Mouse (Mus musculus) intestine, embryonic 16.5 days (tissue): ENCODE measurements around the gene Dpf1. TPM values are rescaled to one million over a fixed set of nuclear protein-coding genes. Genes with fewer than 3 reads are reported as not detected.

Experiments used
- ATAC-seq: fragments of 200-750 bp; cut with Nextera tagmentation; 2 replicates; pipeline ENCODE4 v1.8.0; 2017; ENCODE audit warnings: moderate TSS enrichment, moderate library complexity
- H3K27ac ChIP-seq: fragments of 300-500 bp; sonication (generic); 2 replicates; pipeline ENCODE4 v1.5.1; 2014; ENCODE audit warnings: mild to moderate bottlenecking, low read length
- H3K27me3 ChIP-seq: fragments of 300-500 bp; sonication (generic); replicated peaks from 2 replicates; pipeline ENCODE4 v1.6.1; 2014; ENCODE audit warnings: low read length, control low read depth, mixed read lengths; ENCODE audit not compliant: control insufficient read depth, insufficient read depth
- H3K36me3 ChIP-seq: fragments of 300-500 bp; sonication (generic); 2 replicates; pipeline ENCODE4 v1.6.1; 2014; ENCODE audit warnings: low read length, control low read depth; ENCODE audit not compliant: control insufficient read depth, insufficient read depth
- H3K4me1 ChIP-seq: fragments of 300-500 bp; sonication (generic); 2 replicates; pipeline ENCODE4 v1.6.1; 2014; ENCODE audit warnings: low read length, control low read depth, mixed read lengths; ENCODE audit not compliant: control insufficient read depth, insufficient read depth
- H3K4me2 ChIP-seq: fragments of 300-500 bp; sonication (generic); 2 replicates; pipeline ENCODE4 v1.6.1; 2014; ENCODE audit warnings: low read depth, low read length, control low read depth
- H3K4me3 ChIP-seq: fragments of 300-500 bp; sonication (generic); 2 replicates; pipeline ENCODE4 v1.5.1; 2014; ENCODE audit warnings: mild to moderate bottlenecking, low read length
- H3K9ac ChIP-seq: fragments of 300-500 bp; sonication (generic); 2 replicates; pipeline ENCODE4 v1.6.1; 2014; ENCODE audit warnings: low read depth, low read length
- H3K9me3 ChIP-seq: fragments of 300-500 bp; sonication (generic); 2 replicates; pipeline ENCODE4 v1.6.1; 2016; ENCODE audit warnings: low read length, control low read depth; ENCODE audit not compliant: control insufficient read depth
- whole genome bisulfite sequencing: fragments of 180-500 bp; shearing (Covaris S2); extraction: QIAGEN DNeasy Blood & Tissue Kit; methylation state at CpG from one replicate; pipeline ENCODE4 v1.1.7; 2014; 5-methylcytosine and 5-hydroxymethylcytosine counted together
- polyA plus RNA-seq: library from polyadenylated mRNA; unstranded; fragments of >200 nt; fragmentation: Nextera tagmentation; extraction: Ambion mirVana; gene quantifications from 2 replicates; pipeline ENCODE4 v1.2.1, GENCODE M21; 2015

Dpf1 gene
- polyA plus RNA-seq, 1 experiment from 2014 or later = 6.8 TPM

DNA sequence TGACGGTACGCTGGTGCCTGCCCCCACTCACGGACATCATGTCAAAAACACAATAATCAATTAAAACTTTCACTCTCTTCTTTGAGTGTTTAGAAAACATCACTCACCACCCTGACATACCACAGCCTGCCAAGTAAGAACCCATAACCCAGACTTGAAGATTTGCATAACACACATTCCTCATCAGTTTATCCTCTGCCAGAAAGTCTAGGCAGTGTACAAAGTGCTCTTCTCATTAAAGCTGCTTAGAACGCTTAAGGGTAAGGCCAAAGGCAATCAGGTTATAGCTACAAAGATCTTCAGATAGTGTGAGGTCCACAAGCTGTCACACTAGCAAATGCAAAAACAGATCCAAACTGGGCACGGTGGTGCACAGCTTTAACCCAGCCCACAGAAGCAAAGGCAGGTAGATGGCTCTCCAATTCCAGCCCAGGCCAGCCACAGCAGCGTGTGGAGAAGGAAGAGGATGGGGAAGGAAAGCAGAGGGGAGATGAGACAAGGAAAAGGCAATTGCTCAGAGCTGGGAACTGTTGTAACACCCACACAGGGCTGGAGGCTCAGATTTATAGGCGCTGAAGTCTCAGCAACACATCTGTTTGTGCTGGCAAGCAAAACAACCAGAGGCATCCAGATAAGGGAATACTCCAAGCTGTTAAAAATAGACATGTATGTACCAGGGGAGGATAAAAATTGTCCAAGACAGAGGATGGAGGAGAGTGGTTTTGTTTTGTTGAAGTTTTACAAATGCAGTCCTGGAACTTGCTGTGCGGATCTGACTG is 31.9 kb upstream of the Dpf1 start:
- Histone ChIP-seq H3K27me3 (no peaks in the 10 kb centered on the region), H3K27ac (peak overlapping the region; percentile 73), H3K4me1 (peaks cover 41% of the 10 kb centered on the region), H3K4me2 (no peak overlapping the region), H3K36me3 (no peaks in the 10 kb centered on the region), H3K9ac (no peak overlapping the region), H3K4me3 (no peak overlapping the region), H3K9me3 (no peaks in the 10 kb centered on the region)
- 52% methylated on average over 8 of the region's 8 CpGs for WGBS
- peak; percentile 6; the same call in 1 of the 2 replicates for ATAC-seq

GRCm38 (mm10) chr7:29276715-29277114 is 27.0 kb upstream of the Dpf1 start:
- 73% methylated on average over 5 of the region's 5 CpGs for WGBS
- H3K9ac ChIP-seq = no peak overlapping the region
- no peak overlapping the region for H3K4me2 ChIP-seq
- no peaks in the 10 kb centered on the region for H3K36me3 ChIP-seq
- no peak for ATAC-seq
- H3K9me3 ChIP-seq = no peaks in the 10 kb centered on the region
- peak overlapping the region; percentile 7; the same call in 1 of the 2 replicates for H3K27ac ChIP-seq
- H3K27me3 ChIP-seq = no peaks in the 10 kb centered on the region
- peaks cover 39% of the 10 kb centered on the region for H3K4me1 ChIP-seq
- no peak overlapping the region for H3K4me3 ChIP-seq

DNA sequence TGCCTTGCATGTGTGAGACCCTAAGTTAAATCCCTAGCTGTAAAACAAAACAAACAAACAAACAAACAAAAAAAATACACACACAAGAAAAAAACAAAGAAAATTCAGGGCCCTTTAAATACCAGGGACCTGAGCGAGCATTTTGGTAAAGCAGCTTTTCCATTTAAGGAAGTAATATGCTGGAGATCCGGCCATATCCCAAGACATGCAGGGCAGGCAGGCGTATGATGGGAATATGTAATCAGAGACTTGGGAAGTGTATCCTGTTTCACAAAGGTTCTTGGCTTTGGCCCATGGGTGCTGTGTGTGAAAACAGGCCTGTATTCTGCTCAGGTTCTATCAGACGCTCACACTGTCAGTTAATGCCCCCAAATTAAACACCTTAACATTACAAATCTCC is 26.2 kb upstream of the Dpf1 start:
- Histone ChIP-seq H3K36me3 (no peaks in the 10 kb centered on the region), H3K27ac (no peak overlapping the region), H3K4me3 (no peak overlapping the region), H3K27me3 (no peaks in the 10 kb centered on the region), H3K9ac (no peak overlapping the region), H3K4me2 (no peak overlapping the region), H3K9me3 (no peaks in the 10 kb centered on the region), H3K4me1 (peaks cover 42% of the 10 kb centered on the region)
- no peak for ATAC-seq
- 69% methylated on average over 4 of the region's 4 CpGs for WGBS

- H3K27ac ChIP-seq = peak overlapping the region; percentile 92; the same call in 1 of the 2 replicates
- no peak overlapping the region for H3K9ac ChIP-seq
- H3K4me3 ChIP-seq = peak overlapping the region; percentile 75
Measured at GRCm38 (mm10) chr7:29279261-29279660, 24.5 kb upstream of the Dpf1 start.

DNA sequence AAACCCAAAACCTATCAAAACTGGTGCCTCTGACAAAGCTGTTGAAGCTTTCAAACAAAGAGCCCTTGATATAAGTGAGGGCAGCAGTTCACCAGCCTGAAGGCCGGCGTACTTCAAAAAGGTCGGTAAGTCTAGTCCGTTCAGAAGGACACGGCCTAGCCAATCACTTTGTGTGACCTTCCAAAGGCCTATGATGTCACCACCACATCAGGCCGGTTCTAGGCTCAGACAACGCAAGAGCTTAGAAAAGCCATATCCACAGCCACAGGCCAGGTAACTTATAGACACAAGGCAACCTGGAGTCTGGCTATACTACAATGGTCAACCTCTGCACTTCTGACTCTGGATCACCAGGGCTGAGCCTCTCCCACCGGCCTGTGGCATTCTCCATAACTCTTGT is 23.8 kb upstream of the Dpf1 start:
- no peaks in the 10 kb centered on the region for H3K36me3 ChIP-seq
- peaks cover 33% of the 10 kb centered on the region for H3K4me1 ChIP-seq
- no peak; the same call in 1 of the 2 replicates for ATAC-seq
- H3K27ac ChIP-seq = peak overlapping the region; percentile 92
- no peaks in the 10 kb centered on the region for H3K27me3 ChIP-seq
- peak overlapping the region; percentile 75 for H3K4me3 ChIP-seq
- WGBS = 26% methylated on average over 8 of the region's 8 CpGs
- H3K4me2 ChIP-seq = peak overlapping the region; percentile 90
- H3K9me3 ChIP-seq = no peaks in the 10 kb centered on the region
- H3K9ac ChIP-seq = peak overlapping the region; percentile 91

More at GRCm38 (mm10) chr7:29279261-29279660, 24.5 kb upstream of the Dpf1 start:
- Histone ChIP-seq H3K36me3 (no peaks in the 10 kb centered on the region), H3K27me3 (no peaks in the 10 kb centered on the region), H3K4me2 (peak overlapping the region; percentile 90), H3K4me1 (peaks cover 33% of the 10 kb centered on the region), H3K9me3 (no peaks in the 10 kb centered on the region)
- no peak for ATAC-seq

DNA sequence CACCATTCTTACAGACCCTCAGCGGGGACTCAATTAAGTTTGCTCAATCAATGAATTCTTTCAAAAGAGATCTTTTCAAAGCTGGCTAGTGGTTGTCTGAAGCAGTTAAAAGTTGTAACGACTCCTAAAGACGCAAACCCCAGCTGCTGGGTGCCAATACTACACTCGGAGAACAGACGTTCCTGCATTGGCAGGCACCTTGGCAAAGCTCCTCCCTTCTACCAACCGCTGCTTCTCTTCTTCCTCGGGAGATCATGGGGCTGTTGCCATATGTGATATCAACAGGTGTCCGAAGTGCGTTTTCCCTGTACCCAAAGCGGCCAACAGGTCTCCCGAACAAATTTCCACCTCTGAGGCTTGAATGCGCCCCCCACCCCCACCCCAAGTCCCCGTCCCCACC is 22.9 kb upstream of the Dpf1 start:
- peaks cover 33% of the 10 kb centered on the region for H3K4me1 ChIP-seq
- H3K27me3 ChIP-seq = no peaks in the 10 kb centered on the region
- peak; percentile 9; the same call in 1 of the 2 replicates for ATAC-seq
- peak overlapping the region; percentile 90 for H3K4me2 ChIP-seq
- H3K9ac ChIP-seq = peak overlapping the region; percentile 91
- H3K9me3 ChIP-seq = no peaks in the 10 kb centered on the region
- H3K27ac ChIP-seq = peak overlapping the region; percentile 92
- H3K4me3 ChIP-seq = peak overlapping the region; percentile 75
- whole genome bisulfite sequencing = 11% methylated on average over 13 of the region's 13 CpGs
- H3K36me3 ChIP-seq = no peaks in the 10 kb centered on the region

DNA sequence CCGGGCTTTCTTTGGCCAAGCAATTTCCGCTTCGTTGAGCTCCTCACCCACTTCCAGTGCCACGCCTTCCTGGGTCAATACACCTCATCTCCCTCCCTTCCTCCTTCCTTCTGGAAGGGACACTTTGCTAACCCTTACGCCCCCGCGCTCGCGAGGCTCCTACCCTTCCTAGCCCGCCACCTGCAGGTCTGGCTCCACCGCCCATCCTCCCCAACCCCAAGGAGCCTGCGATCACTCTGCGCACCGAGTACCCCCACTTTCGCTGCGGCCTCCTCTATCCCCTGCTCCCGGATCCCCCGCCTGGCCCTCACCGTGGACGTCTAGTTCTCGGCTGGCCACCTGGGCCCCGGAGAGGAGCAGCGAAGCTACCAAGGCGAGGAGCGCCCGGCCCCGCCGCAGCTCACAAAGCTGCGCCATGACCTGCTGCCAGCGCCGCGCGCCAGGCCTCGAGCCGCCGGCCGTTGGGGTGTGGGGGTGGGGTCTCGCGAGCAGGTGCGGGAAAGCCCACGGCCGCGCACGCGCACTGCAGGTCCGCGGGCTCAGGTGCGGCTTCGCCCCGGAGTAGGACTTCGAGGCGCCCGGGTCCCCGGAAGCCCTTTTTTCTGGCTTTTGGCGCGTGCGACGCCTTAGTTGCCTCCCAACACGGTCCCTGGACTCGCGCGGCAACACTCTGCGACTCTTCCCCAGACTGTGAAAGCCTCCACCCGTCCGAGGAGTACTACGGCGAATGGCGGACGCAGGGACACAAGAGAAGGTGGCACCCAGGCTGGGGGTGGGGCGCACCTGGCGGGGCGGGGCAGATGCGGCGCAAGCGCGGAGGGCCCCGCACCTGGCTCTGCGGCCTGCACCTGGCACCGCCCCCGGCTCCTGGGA is 22.3 kb upstream of the Dpf1 start, which contains the start of gene Spint2:
Gene Spint2 (minus strand): TSS at position 712 of the 873 bp plus-strand sequence.
- H3K9ac ChIP-seq = peak within 1 kb of the TSS; percentile 91
- under 1% methylated on average over 79 of the region's 80 CpGs for WGBS

DNA sequence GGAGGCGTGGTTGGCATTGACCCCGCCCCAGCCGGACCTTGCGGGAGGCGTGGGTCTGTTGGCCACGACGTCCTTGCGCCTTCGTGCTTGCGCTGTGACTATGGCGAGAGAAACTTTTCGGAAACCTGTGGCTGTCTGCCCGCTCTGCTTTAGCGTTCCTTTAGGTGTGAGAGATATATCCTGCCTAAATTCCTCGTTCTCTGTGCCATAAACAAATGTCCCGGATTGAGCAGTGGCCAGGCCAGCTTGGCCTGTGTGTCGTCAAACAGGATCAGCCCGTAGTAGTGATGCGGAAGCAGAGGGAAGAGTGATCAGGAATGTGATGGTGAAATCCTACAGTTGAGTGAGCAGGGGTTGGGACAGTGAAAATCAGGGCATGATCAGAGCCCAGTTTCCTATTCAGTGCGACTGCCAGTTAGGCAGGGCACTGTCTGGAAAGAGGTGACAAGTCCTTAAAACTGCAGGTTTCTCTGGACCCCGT is 21.6 kb upstream of the Dpf1 start:
- WGBS = 8% methylated on average over 21 of the region's 21 CpGs
- peak overlapping the region; percentile 75 for H3K4me3 ChIP-seq
- H3K27ac ChIP-seq = peak overlapping the region; percentile 34
- H3K36me3 ChIP-seq = no peaks in the 10 kb centered on the region
- H3K27me3 ChIP-seq = no peaks in the 10 kb centered on the region
- ATAC-seq = peak; percentile 69
- H3K4me2 ChIP-seq = peak overlapping the region; percentile 90
- H3K9ac ChIP-seq = peak overlapping the region; percentile 91
- H3K4me1 ChIP-seq = peaks cover 22% of the 10 kb centered on the region
- no peaks in the 10 kb centered on the region for H3K9me3 ChIP-seq

More for the DNA sequence above, 22.3 kb upstream of the Dpf1 start, which contains the start of gene Spint2:
- H3K4me1 ChIP-seq = peaks cover 28% of the 10 kb centered on the region
- H3K27ac ChIP-seq = peak within 1 kb of the TSS; percentile 92
- ATAC-seq = peak; percentile 91
- H3K9me3 ChIP-seq = no peaks in the 10 kb centered on the region
- peak within 1 kb of the TSS; percentile 75 for H3K4me3 ChIP-seq
- no peaks in the 10 kb centered on the region for H3K36me3 ChIP-seq
- H3K4me2 ChIP-seq = peak within 1 kb of the TSS; percentile 90
- H3K27me3 ChIP-seq = no peaks in the 10 kb centered on the region

DNA sequence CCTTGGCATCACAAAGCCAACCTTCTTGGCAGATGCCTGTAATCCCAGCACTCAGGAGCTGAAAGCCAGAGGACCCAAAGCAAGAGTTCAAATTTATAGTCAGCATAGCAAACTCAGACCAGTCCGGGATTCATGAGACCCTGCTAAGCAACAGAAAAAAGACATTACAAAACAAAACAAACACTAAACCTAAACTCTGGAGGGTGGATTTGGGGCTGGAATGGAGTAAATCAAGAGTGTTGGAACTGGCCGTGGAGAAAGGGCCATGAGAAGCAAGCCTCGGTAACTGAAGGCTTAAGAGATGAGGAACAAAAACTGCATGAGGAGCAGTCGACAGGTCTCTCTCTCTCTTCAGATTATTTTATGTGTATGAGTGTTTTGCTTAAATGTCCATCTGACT is 19.9 kb upstream of the Dpf1 start:
- 77% methylated on average over 4 of the region's 4 CpGs for whole genome bisulfite sequencing

More for the DNA sequence above, 19.9 kb upstream of the Dpf1 start:
- H3K4me3 ChIP-seq = no peak overlapping the region
- no peak for ATAC-seq
- H3K4me2 ChIP-seq = no peak overlapping the region
- H3K9ac ChIP-seq = no peak overlapping the region
- H3K27me3 ChIP-seq = no peaks in the 10 kb centered on the region
- H3K27ac ChIP-seq = no peak overlapping the region
- H3K36me3 ChIP-seq = no peaks in the 10 kb centered on the region
- H3K4me1 ChIP-seq = peaks cover 23% of the 10 kb centered on the region
- no peaks in the 10 kb centered on the region for H3K9me3 ChIP-seq
